Mouse (Mus musculus): ENCODE results near the gene Trio.

DNA sequence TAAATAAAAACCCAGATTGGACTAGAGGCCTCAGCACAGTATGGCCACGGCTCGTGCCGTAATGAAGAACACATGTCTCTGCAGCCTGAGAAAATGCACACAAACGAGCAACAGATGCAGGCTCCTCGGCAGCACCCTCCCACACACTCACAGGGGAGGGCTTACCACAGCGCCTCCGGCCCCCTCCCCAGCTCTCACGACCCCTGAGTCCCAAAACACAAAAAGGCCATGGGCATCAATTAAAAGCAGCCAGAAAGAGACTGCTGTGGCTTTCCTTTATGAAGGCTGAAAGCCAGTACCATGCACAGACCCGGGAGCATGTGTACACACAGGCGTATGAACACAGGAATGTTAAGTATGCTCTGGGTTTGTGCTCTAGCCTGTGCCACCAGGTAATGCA is 245.8 kb downstream of the Trio start:
- TF ChIP-seq CTCF (IDR thresholded peaks at IDR 0.05; ENCODE audit: borderline replicate concordance, insufficient read depth, low read depth, low read length), result no peak
- TF ChIP-seq POLR2A (IDR thresholded peaks at IDR 0.05; ENCODE audit: borderline replicate concordance, insufficient read depth, low read length), result no peak
